Mouse (Mus musculus): Measurements from ENCODE around the gene Sarnp.

GRCm38 (mm10) chr10:128923935-128924334, 106.8 kb downstream of the Sarnp start, which contains the start of gene Bloc1s1:
- no peak for TF ChIP-seq CTCF (IDR thresholded peaks at IDR 0.05; ENCODE audit: insufficient read depth, low read length)
- no peak for TF ChIP-seq POLR2A (IDR thresholded peaks at IDR 0.05; ENCODE audit: borderline replicate concordance, extremely low read depth, low read depth, low read length)

All from lung, adult 2 months (tissue).